Mouse (Mus musculus): Measurements from ENCODE around the gene Shd. TPM values are rescaled to one million over a fixed set of nuclear protein-coding genes. Genes with fewer than 3 reads are reported as not detected.
A peak's percentile ranks its signal among the peaks of the same experiment; 100 is the strongest.

Gene Shd
- polyA plus RNA-seq, 1 experiment = 1.6 TPM

GRCm38 (mm10) chr17:55948647-55949046 lies 21.6 kb upstream of the Shd start:
- no peak for TF ChIP-seq POLR2A (IDR thresholded peaks at IDR 0.05; ENCODE audit: borderline replicate concordance, control insufficient read depth, low read depth, low read length)

GRCm38 (mm10) chr17:55949400-55949799 lies 20.9 kb upstream of the Shd start, which contains the start of gene Zfp119b:
Gene Zfp119b, minus strand, starts transcription at chr17:55949500.
- H3K4me1 ChIP-seq (ENCODE audit: control insufficient read depth, insufficient read depth, low read length) = no peaks in the 10 kb centered on the region; the same call in 1 of the 2 replicates
- 63% methylated on average over 2 of the region's 2 CpGs for WGBS
- H3K27ac ChIP-seq (ENCODE audit: control insufficient read depth, insufficient read depth, low read depth, low read length, poor library complexity) = no peak within 1 kb of the TSS
- TF ChIP-seq CTCF (IDR thresholded peaks at IDR 0.05; ENCODE audit: control insufficient read depth, insufficient read depth, low read length) = no peak
- TF ChIP-seq POLR2A (IDR thresholded peaks at IDR 0.05; ENCODE audit: borderline replicate concordance, control insufficient read depth, low read depth, low read length) = no peak
- no peak within 1 kb of the TSS for H3K4me3 ChIP-seq (replicated peaks; ENCODE audit: control insufficient read depth, low read depth, low read length)

More at GRCm38 (mm10) chr17:55948647-55949046, 21.6 kb upstream of the Shd start:
- no peak overlapping the region for H3K4me3 ChIP-seq (replicated peaks; ENCODE audit: control insufficient read depth, low read depth, low read length)
- WGBS = 89% methylated on average over 4 of the region's 4 CpGs
- H3K4me1 ChIP-seq (ENCODE audit: control insufficient read depth, insufficient read depth, low read length) = no peaks in the 10 kb centered on the region; the same call in 1 of the 2 replicates
- H3K27ac ChIP-seq (ENCODE audit: control insufficient read depth, insufficient read depth, low read depth, low read length, poor library complexity) = no peak overlapping the region

- Histone ChIP-seq H3K4me3 (replicated peaks; ENCODE audit: control insufficient read depth, low read depth, low read length) (no peak overlapping the region), H3K4me1 (ENCODE audit: control insufficient read depth, insufficient read depth, low read length) (no peaks in the 10 kb centered on the region; the same call in 1 of the 2 replicates), H3K27ac (ENCODE audit: control insufficient read depth, insufficient read depth, low read depth, low read length, poor library complexity) (no peak overlapping the region)
- WGBS = 84% methylated on average over 9 of the region's 9 CpGs
- no peak for TF ChIP-seq CTCF (IDR thresholded peaks at IDR 0.05; ENCODE audit: control insufficient read depth, insufficient read depth, low read length)
- no peak for TF ChIP-seq POLR2A (IDR thresholded peaks at IDR 0.05; ENCODE audit: borderline replicate concordance, control insufficient read depth, low read depth, low read length)
Observed at GRCm38 (mm10) chr17:55950601-55951000, 19.7 kb upstream of the Shd start.

GRCm38 (mm10) chr17:55952041-55952440 lies 18.2 kb upstream of the Shd start:
- no peak overlapping the region for H3K4me3 ChIP-seq (replicated peaks; ENCODE audit: control insufficient read depth, low read depth, low read length)
- H3K27ac ChIP-seq (ENCODE audit: control insufficient read depth, insufficient read depth, low read depth, low read length, poor library complexity) = peak overlapping the region; percentile 86
- H3K4me1 ChIP-seq (ENCODE audit: control insufficient read depth, insufficient read depth, low read length) = no peaks in the 10 kb centered on the region; the same call in 1 of the 2 replicates
- TF ChIP-seq CTCF (IDR thresholded peaks at IDR 0.05; ENCODE audit: control insufficient read depth, insufficient read depth, low read length) (no peak), POLR2A (IDR thresholded peaks at IDR 0.05; ENCODE audit: borderline replicate concordance, control insufficient read depth, low read depth, low read length) (no peak)

GRCm38 (mm10) chr17:55952447-55953027 lies 17.7 kb upstream of the Shd start, which contains the start of gene Ebi3:
Gene Ebi3, plus strand, starts transcription at chr17:55952640.
- Histone ChIP-seq H3K4me1 (ENCODE audit: control insufficient read depth, insufficient read depth, low read length) (no peaks in the 10 kb centered on the region; the same call in 1 of the 2 replicates), H3K27ac (ENCODE audit: control insufficient read depth, insufficient read depth, low read depth, low read length, poor library complexity) (peak within 1 kb of the TSS; percentile 86), H3K4me3 (replicated peaks; ENCODE audit: control insufficient read depth, low read depth, low read length) (peak within 1 kb of the TSS; percentile 63)
- TF ChIP-seq POLR2A (IDR thresholded peaks at IDR 0.05; ENCODE audit: borderline replicate concordance, control insufficient read depth, low read depth, low read length) (no peak), CTCF (IDR thresholded peaks at IDR 0.05; ENCODE audit: control insufficient read depth, insufficient read depth, low read length) (no peak)
- WGBS = 10% methylated on average over 6 of the region's 6 CpGs

GRCm38 (mm10) chr17:55953751-55954150 lies 16.5 kb upstream of the Shd start:
- no peak for TF ChIP-seq POLR2A (IDR thresholded peaks at IDR 0.05; ENCODE audit: borderline replicate concordance, control insufficient read depth, low read depth, low read length)
- TF ChIP-seq CTCF (IDR thresholded peaks at IDR 0.05; ENCODE audit: control insufficient read depth, insufficient read depth, low read length) = no peak
- Histone ChIP-seq H3K27ac (ENCODE audit: control insufficient read depth, insufficient read depth, low read depth, low read length, poor library complexity) (no peak overlapping the region), H3K4me1 (ENCODE audit: control insufficient read depth, insufficient read depth, low read length) (no peaks in the 10 kb centered on the region; the same call in 1 of the 2 replicates), H3K4me3 (replicated peaks; ENCODE audit: control insufficient read depth, low read depth, low read length) (peak overlapping the region; percentile 29)
- WGBS = 48% methylated on average over 6 of the region's 6 CpGs

- no peaks in the 10 kb centered on the region; the same call in 1 of the 2 replicates for H3K4me1 ChIP-seq (ENCODE audit: control insufficient read depth, insufficient read depth, low read length)
- 25% methylated on average over 16 of the region's 16 CpGs for WGBS
- H3K27ac ChIP-seq (ENCODE audit: control insufficient read depth, insufficient read depth, low read depth, low read length, poor library complexity) = no peak overlapping the region
- peak overlapping the region; percentile 31 for H3K4me3 ChIP-seq (replicated peaks; ENCODE audit: control insufficient read depth, low read depth, low read length)
- no peak for TF ChIP-seq CTCF (IDR thresholded peaks at IDR 0.05; ENCODE audit: control insufficient read depth, insufficient read depth, low read length)
- no peak for TF ChIP-seq POLR2A (IDR thresholded peaks at IDR 0.05; ENCODE audit: borderline replicate concordance, control insufficient read depth, low read depth, low read length)
Observed at GRCm38 (mm10) chr17:55954229-55954628, 16.0 kb upstream of the Shd start.

- no peak for TF ChIP-seq CTCF (IDR thresholded peaks at IDR 0.05; ENCODE audit: control insufficient read depth, insufficient read depth, low read length)
- TF ChIP-seq POLR2A (IDR thresholded peaks at IDR 0.05; ENCODE audit: borderline replicate concordance, control insufficient read depth, low read depth, low read length) = no peak
- Histone ChIP-seq H3K4me3 (replicated peaks; ENCODE audit: control insufficient read depth, low read depth, low read length) (no peak overlapping the region), H3K27ac (ENCODE audit: control insufficient read depth, insufficient read depth, low read depth, low read length, poor library complexity) (no peak overlapping the region), H3K4me1 (ENCODE audit: control insufficient read depth, insufficient read depth, low read length) (peaks cover 1% of the 10 kb centered on the region; the same call in 1 of the 2 replicates)
- WGBS = 88% methylated on average over 26 of the region's 26 CpGs
Observed at GRCm38 (mm10) chr17:55956129-55956528, 14.1 kb upstream of the Shd start.
